Mouse (Mus musculus) bone marrow macrophage, adult 2 months (primary cell): ENCODE measurements around the gene Shbg.

ENCODE experiments used
- CTCF ChIP-seq: IDR thresholded peaks from 2 replicates; pipeline ENCODE4 v1.5.1; 2012; ENCODE audit warnings: low read depth, mild to moderate bottlenecking, low read length, moderate library complexity
- POLR2A ChIP-seq: IDR thresholded peaks from 2 replicates; pipeline ENCODE4 v1.6.1; 2012; ENCODE audit warnings: mild to moderate bottlenecking, low read depth, low read length, borderline replicate concordance

GRCm38 (mm10) chr11:69575220-69575619 lies 42.5 kb downstream of the Shbg start:
- TF ChIP-seq CTCF (no peak), POLR2A (no peak)
